Mouse (Mus musculus) C2C12 (cell line): ENCODE data around the gene Smurf1.

Source experiments
- CTCF ChIP-seq: IDR thresholded peaks from one replicate; pipeline ENCODE4 v1.5.1; 2011; ENCODE audit not compliant: control insufficient read depth, insufficient read depth, insufficient read length
- MAX ChIP-seq: IDR thresholded peaks from one replicate; pipeline ENCODE4 v1.6.1; 2011; ENCODE audit warnings: mild to moderate bottlenecking, control low read depth
- MYOG ChIP-seq: IDR thresholded peaks from one replicate; pipeline ENCODE4 v1.6.1; 2011; ENCODE audit not compliant: control insufficient read depth, insufficient read length; ENCODE audit errors: extremely low read depth
- USF1 ChIP-seq: IDR thresholded peaks from one replicate; pipeline ENCODE4 v1.6.1; 2011; ENCODE audit warnings: low read depth, mild to moderate bottlenecking, control low read depth, moderate library complexity

GRCm38 (mm10) chr5:144964872-144965638, 592 bp downstream of the Smurf1 start:
- TF ChIP-seq CTCF, result no peak
- TF ChIP-seq USF1, result no peak
- no peak for TF ChIP-seq MAX
- TF ChIP-seq MYOG, result no peak
